Mouse (Mus musculus) C2C12 (cell line): ENCODE data around the gene Slc11a1. TPM values are rescaled to one million over a fixed set of nuclear protein-coding genes. Genes with fewer than 3 reads are reported as not detected.

Source experiments
- H3K27me3 ChIP-seq: one replicate; pipeline ENCODE4 v1.6.1; 2011; ENCODE audit not compliant: control insufficient read depth, insufficient read depth, insufficient read length
- H3K36me3 ChIP-seq: one replicate; pipeline ENCODE4 v1.6.1; 2011; ENCODE audit not compliant: control insufficient read depth, insufficient read depth
- H3K4me3 ChIP-seq: one replicate; pipeline ENCODE4 v1.5.1; 2011; ENCODE audit warnings: mild to moderate bottlenecking, control low read depth; ENCODE audit not compliant: poor library complexity, insufficient read depth, severe bottlenecking
- H3K79me2 ChIP-seq: one replicate; pipeline ENCODE4 v1.6.1; 2011; ENCODE audit not compliant: control insufficient read depth, insufficient read depth
- H3K79me3 ChIP-seq: one replicate; pipeline ENCODE4 v1.6.1; 2011; ENCODE audit warnings: low read depth, control low read depth
- H3ac ChIP-seq: one replicate; pipeline ENCODE3; 2011; ENCODE audit warnings: low read depth; ENCODE audit not compliant: control insufficient read depth, insufficient read length
- CEBPB ChIP-seq: IDR thresholded peaks from one replicate; pipeline ENCODE4 v1.6.1; 2011; ENCODE audit warnings: low read depth, mild to moderate bottlenecking, control low read depth, moderate library complexity
- CTCF ChIP-seq: IDR thresholded peaks from one replicate; pipeline ENCODE4 v1.5.1; 2011; ENCODE audit not compliant: control insufficient read depth, insufficient read depth, insufficient read length
- FOSL1 ChIP-seq: IDR thresholded peaks from one replicate; pipeline ENCODE4 v1.8.0; 2011; ENCODE audit warnings: mild to moderate bottlenecking, low read length; ENCODE audit not compliant: poor library complexity, insufficient read depth, severe bottlenecking
- MAX ChIP-seq: IDR thresholded peaks from one replicate; pipeline ENCODE4 v1.6.1; 2011; ENCODE audit warnings: mild to moderate bottlenecking, control low read depth
- MYOD1 ChIP-seq: IDR thresholded peaks from one replicate; pipeline ENCODE4 v1.6.1; 2011; ENCODE audit warnings: low read depth; ENCODE audit not compliant: control insufficient read depth, insufficient read length
- MYOG ChIP-seq: IDR thresholded peaks from one replicate; pipeline ENCODE4 v1.6.1; 2011; ENCODE audit not compliant: control insufficient read depth, insufficient read length; ENCODE audit errors: extremely low read depth
- USF1 ChIP-seq: IDR thresholded peaks from one replicate; pipeline ENCODE4 v1.6.1; 2011; ENCODE audit warnings: low read depth, mild to moderate bottlenecking, control low read depth, moderate library complexity
- microRNA-seq: library from miRNA; unstranded; fragments of <30 nt; microRNA quantifications from one replicate; pipeline ENCODE4, GENCODE M21; 2019; ENCODE audit warnings: borderline microRNAs expressed
- polyA plus RNA-seq: library from polyadenylated mRNA; unstranded; fragments of >200 nt; fragmentation: generic; extraction: Trizol; gene quantifications from one replicate; pipeline ENCODE4 v1.2.1, GENCODE M21; 2012; ENCODE audit warnings: missing spikeins

The Slc11a1 gene
- polyA plus RNA-seq, 1 experiment = 2.2 TPM

GRCm38 (mm10) chr1:74433220-74433619 lies 58.2 kb downstream of the Slc11a1 start:
- H3K36me3 ChIP-seq = peaks cover 20% of the 10 kb centered on the region
- no peaks in the 10 kb centered on the region for H3K27me3 ChIP-seq
- no peak for TF ChIP-seq FOSL1
- TF ChIP-seq MYOD1 = no peak
- no peak for TF ChIP-seq USF1
- TF ChIP-seq CEBPB = no peak
- TF ChIP-seq MAX = no peak
- H3ac ChIP-seq = no peak overlapping the region
- H3K79me2 ChIP-seq = no peaks in the 10 kb centered on the region
- no peak overlapping the region for H3K4me3 ChIP-seq
- H3K79me3 ChIP-seq = no peaks in the 10 kb centered on the region

GRCm38 (mm10) chr1:74434596-74434995 lies 59.6 kb downstream of the Slc11a1 start:
- no peak for TF ChIP-seq CTCF
- TF ChIP-seq FOSL1 = no peak
- no peak for TF ChIP-seq MAX
- no peak for TF ChIP-seq USF1
- no peak for TF ChIP-seq MYOD1
- no peak for TF ChIP-seq MYOG
- TF ChIP-seq CEBPB = no peak
- Histone ChIP-seq H3K4me3 (no peak overlapping the region), H3K36me3 (peaks cover 34% of the 10 kb centered on the region), H3K79me3 (no peaks in the 10 kb centered on the region), H3K27me3 (no peaks in the 10 kb centered on the region), H3ac (no peak overlapping the region), H3K79me2 (no peaks in the 10 kb centered on the region)

- Histone ChIP-seq H3K36me3 (peaks cover 41% of the 10 kb centered on the region), H3K79me2 (no peaks in the 10 kb centered on the region), H3K27me3 (no peaks in the 10 kb centered on the region), H3ac (no peak overlapping the region), H3K79me3 (no peaks in the 10 kb centered on the region), H3K4me3 (no peak overlapping the region)
- no peak for TF ChIP-seq MAX
- no peak for TF ChIP-seq USF1
- TF ChIP-seq MYOD1 = no peak
- TF ChIP-seq FOSL1 = no peak
- TF ChIP-seq CTCF = no peak
- no peak for TF ChIP-seq CEBPB
- TF ChIP-seq MYOG = no peak
Measured at GRCm38 (mm10) chr1:74435563-74435962, 60.6 kb downstream of the Slc11a1 start.

Small RNAs within 50 kb of the gene (microRNA-seq; reads per million reads assigned to microRNA genes)
- gene Mir26b = 16,415 reads per million, percentile 97 among the genes with 10 or more reads in this experiment

Other genes with a start within 250 kb of the Slc11a1 start
- 0.05 TPM for gene Rufy4, start 249.7 kb upstream of the Slc11a1 start, polyA plus RNA-seq
- 0.04 TPM for gene Cxcr2, start 221.2 kb upstream of the Slc11a1 start, polyA plus RNA-seq
- gene Cxcr1, start 180.6 kb upstream of the Slc11a1 start, polyA plus RNA-seq = not detected
- 281 TPM for gene Arpc2, start 139.1 kb upstream of the Slc11a1 start, polyA plus RNA-seq
- gene Gpbar1, start 96.6 kb upstream of the Slc11a1 start, polyA plus RNA-seq = not detected
- 123 TPM for gene Aamp, start 90.5 kb upstream of the Slc11a1 start, polyA plus RNA-seq
- gene Pnkd, start 90.3 kb upstream of the Slc11a1 start, polyA plus RNA-seq = 68.0 TPM
- gene Tmbim1, start 69.6 kb upstream of the Slc11a1 start, polyA plus RNA-seq = 38.1 TPM
- not detected for gene Catip, start 13.1 kb upstream of the Slc11a1 start, polyA plus RNA-seq
- gene Ctdsp1, start 16.3 kb downstream of the Slc11a1 start, polyA plus RNA-seq = 78.7 TPM
- gene Vil1, start 34.2 kb downstream of the Slc11a1 start, polyA plus RNA-seq = 0.02 TPM
- 52.4 TPM for gene Cnot9, start 130.9 kb downstream of the Slc11a1 start, polyA plus RNA-seq
- 0.33 TPM for gene Plcd4, start 167.7 kb downstream of the Slc11a1 start, polyA plus RNA-seq
- 4.9 TPM for gene Usp37, start 169.1 kb downstream of the Slc11a1 start, polyA plus RNA-seq
- 8.6 TPM for gene Zfp142, start 213.1 kb downstream of the Slc11a1 start, polyA plus RNA-seq
- gene Bcs1l, start 213.1 kb downstream of the Slc11a1 start, polyA plus RNA-seq = 19.9 TPM
- 28.3 TPM for gene Rnf25, start 226.2 kb downstream of the Slc11a1 start, polyA plus RNA-seq
- gene Stk36, start 226.2 kb downstream of the Slc11a1 start, polyA plus RNA-seq = 2.7 TPM